Mouse (Mus musculus) brain, adult 10 weeks (tissue): Measurements from ENCODE around the gene Gm20792. TPM values are rescaled to one million over a fixed set of nuclear protein-coding genes. Genes with fewer than 3 reads are reported as not detected.

Experiments used
- polyA plus RNA-seq: library from polyadenylated mRNA; stranded (reverse); fragments of 350-450 nt; fragmentation: Illumina TruSeq; extraction: RNeasy Lipid Tissue Mini Kit (QIAGEN cat#74804); gene quantifications from one replicate; pipeline ENCODE4 v1.2.3, GENCODE M21; 2015; ENCODE audit warnings: low read depth, low replicate concordance

Gm20792 gene
- polyA plus RNA-seq: not detected

DNA sequence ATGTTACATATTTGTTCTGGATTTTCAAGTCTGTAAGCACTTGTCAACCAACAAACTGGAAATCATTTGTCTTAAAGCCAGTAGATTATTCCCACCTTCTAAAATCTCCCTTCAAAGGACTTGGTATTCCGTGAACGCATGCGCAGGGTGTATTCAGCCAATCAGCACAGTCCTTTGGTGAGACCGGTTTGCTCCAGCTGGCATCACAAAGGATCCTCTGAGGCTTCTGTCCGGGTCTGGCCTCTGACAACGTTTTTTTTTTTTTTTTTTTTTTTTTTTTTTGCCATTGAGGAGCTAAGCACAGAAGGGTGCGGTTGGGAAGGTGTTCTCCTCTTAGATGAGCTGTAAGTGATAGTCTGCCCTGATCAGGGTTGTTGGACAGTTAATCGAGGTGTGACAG lies at the start of gene Gm20792:
Gm20792 (plus strand) TSS at position 301 of the 400 bp plus-strand sequence.

